Mouse (Mus musculus) lung, adult 2 months (tissue): ENCODE measurements around the gene Mtcl1.

Experiments
- CTCF ChIP-seq: fragments of 200-500 bp; IDR thresholded peaks from 2 replicates; pipeline ENCODE4 v1.5.1; 2011; ENCODE audit warnings: mild to moderate bottlenecking, low read length, control low read depth; ENCODE audit not compliant: insufficient read depth
- POLR2A ChIP-seq: fragments of 200-500 bp; IDR thresholded peaks from 2 replicates; pipeline ENCODE4 v1.6.1; 2011; ENCODE audit warnings: low read depth, mild to moderate bottlenecking, control low read depth, low read length, borderline replicate concordance; ENCODE audit errors: extremely low read depth

- TF ChIP-seq CTCF (no peak), POLR2A (no peak)
These were observed 151.8 kb downstream of the Mtcl1 start for GRCm38 (mm10) chr17:66297721-66298120.
